Mouse (Mus musculus) adrenal gland, adult (tissue): ENCODE data around the gene Ceacam19.
A peak's percentile ranks its signal among the peaks of the same experiment; 100 is the strongest.

Experiments
- DNase-seq, 2 experiments: peaks; one replicate each; pipeline ENCODE4 v3.0.0; 2022 to 2023; ENCODE audit warnings: low spot score in 1 of 2; ENCODE audit not compliant: inconsistent age in 2 of 2

Gene Ceacam19

DNA sequence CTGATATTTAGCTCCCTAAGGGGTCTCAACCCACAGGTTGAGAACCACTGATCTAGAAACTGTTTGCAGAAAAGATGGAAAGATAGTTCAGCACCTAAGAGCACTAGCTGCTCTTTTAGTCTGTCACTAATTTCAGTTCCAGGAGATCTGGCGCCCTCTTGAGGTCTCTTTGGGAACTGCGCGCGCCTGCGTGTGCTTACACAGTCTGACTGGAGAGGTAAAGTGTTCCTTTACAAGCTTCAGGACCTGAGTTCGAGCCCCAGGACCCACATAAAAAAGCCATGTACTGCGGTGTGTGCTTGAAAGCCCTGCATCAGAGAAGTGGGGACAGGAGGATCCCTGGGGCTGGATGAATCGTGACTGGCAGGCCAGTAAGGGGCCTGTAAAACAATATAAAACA lies 2.1 kb upstream of the Ceacam19 start:
- peak; percentile 57 to 89 for DNase-seq

DNA sequence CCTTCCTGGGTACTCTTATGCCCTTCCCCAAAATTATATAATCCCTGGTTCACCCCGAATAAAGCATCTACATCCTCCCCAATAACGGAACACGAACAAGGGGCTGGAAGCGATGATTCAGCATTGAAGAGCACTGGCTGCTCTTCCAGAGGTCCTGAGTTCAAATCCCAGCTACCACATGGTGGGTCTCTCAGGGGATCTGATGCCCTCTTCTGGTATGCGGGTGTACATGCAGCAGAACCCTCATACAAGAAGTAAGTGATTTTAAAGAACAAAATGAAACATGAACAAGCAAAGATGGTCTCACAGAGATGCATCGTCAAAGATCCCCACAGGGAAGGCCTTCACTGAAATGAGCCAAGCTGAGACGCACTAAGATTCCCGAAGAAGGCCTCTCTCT lies 7.0 kb downstream of the Ceacam19 start:
- DNase-seq: no peak

DNA sequence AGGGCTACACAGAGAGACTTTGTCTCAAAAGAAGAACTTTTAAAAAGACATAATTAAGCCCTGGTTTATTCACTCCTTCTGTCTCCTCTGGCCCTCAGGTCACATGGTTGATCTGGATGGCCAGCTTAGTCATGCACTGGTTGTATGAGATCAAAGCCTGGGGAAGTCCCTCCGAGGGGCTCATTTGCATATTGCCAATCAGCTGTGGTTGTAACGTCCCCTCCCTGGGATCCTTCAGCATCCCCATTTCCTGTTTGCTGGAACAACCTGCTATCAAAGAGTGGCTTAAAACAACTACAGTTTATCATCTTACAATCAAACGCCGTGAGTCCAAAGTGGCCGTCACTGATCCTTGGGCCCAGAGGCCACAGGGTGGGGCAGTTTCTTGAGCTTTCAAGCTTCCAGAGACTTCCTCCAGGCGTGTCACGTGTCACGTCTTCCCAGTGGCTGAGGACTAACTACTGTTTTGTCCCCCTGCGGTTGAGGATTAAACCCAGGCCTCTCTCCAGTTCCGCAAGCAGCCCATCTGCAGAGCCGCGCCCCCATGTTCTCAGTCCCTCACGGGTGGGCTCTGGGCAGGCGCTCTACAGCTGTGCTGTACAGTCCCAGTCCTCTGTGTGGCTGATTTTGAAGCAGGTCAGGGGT lies 10.9 kb downstream of the Ceacam19 start:
- DNase-seq: peak in 1 of 2 experiments; percentile 66

DNA sequence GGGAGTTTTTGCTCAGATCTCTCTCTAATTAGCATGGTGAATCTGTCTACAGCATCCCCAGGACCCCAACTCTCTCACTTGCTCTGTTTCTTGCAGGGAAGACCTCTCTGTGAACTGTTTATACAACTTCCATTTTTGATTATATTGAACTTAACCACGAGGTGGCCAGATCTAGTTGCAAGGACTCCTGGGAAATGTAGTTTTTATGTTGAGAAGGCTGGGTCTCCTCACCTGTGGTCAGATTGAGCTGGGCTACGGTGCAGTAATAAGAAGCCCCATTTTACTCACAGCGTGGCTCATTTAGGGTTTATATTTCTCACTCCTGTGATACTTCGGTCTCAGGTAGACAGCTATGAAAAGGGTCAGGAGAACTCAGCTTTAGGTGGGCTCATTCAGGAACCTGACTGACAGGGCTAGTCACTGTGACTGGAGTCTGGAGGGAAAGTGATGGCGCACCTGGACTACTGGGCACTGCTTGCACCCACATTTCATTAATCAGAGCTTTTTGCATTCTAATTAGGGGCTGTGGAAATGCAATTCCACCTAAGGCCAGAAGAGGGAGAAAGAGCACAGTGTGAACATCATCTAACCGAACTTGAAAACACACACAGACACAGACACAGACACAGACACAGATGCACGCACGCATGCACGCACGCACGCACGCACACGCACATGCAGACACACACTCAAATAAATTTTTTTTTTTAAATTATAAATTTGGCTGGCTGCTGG lies 11.7 kb downstream of the Ceacam19 start:
- peak; percentile 43 to 84 for DNase-seq

DNA sequence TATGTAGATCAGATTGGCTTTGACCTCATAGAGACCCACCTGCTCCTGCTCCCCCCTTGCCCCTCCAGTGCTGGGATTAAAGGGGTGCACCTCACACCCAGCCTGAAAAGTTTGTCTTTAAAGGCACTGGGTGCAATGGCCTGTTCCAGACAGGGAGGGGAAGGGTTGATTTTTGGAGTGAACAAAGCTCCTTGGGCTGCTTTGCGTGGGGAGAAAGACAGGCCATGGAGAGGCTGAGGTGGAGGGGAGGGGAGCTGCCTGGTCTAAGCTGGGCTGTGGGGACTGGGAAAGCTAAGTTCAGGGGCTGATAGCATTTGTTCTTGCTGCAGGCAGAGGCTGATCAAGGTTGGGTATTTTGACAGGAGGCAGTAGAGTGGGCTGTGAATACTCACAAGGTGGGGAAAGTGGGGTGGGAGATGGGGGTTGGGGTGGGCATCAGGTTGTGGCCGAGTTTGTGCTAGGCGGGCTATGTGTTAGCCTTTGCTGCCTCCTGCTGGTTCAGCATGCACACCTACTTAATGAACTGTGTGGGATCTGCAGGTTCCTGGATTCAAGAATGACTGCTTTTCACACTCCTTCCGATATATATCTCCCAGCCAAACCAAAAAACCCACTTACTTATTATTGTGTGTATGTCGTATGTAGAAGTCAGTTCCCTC lies 15.7 kb downstream of the Ceacam19 start:
- DNase-seq: peak in 1 of 2 experiments; percentile 74

DNA sequence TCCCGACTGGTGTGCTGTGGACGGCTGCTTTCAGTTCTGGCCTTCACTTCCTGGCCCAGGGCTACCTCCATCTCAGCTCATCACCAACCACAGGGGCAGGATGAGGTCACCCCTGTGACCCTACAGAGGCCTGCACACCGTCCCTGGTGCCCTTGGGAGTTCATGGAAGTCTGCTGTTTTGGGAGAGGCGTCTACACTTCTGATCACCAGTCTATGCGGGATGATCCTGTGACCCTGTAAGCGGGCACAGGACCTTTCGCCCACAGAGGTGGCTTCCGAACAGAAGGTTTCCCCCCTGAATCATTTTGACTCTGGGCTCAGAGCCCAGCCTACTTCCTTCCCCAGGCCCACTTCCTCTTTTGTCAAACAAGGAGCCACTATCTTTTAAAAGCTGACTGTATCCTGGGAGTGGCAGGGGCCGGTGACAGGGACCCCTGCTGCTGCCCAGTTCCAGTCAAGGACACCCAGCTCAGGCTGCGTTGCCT lies 16.6 kb downstream of the Ceacam19 start:
- DNase-seq: peak; percentile 53 to 73

DNA sequence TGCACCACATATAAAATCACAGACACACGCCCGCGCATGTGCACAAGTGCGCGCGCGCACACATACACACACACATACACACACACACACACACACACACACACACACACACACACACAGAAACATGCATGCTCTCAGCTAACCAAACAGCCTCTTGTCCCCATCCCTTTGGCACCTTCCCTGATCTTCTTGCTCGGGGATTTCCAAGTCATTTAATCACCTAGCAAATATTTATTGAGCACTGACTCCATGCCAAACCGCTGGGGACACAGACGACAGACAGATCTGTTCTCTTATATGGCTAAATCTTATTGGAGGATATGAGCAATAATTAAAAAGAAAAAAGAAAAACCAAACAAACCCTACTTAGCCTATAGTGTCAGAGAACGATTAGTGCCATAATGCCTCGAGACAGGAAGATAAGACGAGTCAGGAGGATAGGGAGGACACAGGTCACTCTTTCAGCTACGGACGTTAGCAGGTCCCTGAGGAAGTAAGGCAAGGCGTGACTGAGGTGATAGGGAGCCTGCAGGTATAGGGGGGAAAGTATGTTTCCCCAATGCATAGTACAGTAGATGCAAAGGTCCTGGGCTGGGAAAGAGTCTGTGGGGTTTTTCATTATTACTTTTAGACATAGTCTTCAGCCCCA lies 19.9 kb downstream of the Ceacam19 start:
- no peak for DNase-seq

DNA sequence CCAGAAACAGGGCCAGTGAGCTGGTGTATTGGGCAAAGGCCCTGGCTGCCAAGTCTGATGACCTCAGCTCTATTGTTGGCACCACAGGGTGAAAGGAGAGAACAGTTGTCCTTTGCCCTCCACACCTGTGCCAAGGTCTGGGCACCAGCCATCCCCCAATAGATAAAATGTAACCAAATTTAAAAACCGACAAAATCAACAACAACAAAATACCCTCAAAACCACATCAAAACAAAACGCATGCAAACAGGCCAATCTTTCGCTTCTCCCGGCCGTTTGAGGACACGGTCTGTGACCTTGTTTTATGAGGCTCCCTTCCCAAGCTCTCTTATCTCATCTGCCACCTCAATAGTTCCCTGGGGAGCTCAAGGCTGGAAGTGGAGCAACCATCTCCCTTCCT lies 21.3 kb downstream of the Ceacam19 start:
- DNase-seq: peak; percentile 69 to 91

DNA sequence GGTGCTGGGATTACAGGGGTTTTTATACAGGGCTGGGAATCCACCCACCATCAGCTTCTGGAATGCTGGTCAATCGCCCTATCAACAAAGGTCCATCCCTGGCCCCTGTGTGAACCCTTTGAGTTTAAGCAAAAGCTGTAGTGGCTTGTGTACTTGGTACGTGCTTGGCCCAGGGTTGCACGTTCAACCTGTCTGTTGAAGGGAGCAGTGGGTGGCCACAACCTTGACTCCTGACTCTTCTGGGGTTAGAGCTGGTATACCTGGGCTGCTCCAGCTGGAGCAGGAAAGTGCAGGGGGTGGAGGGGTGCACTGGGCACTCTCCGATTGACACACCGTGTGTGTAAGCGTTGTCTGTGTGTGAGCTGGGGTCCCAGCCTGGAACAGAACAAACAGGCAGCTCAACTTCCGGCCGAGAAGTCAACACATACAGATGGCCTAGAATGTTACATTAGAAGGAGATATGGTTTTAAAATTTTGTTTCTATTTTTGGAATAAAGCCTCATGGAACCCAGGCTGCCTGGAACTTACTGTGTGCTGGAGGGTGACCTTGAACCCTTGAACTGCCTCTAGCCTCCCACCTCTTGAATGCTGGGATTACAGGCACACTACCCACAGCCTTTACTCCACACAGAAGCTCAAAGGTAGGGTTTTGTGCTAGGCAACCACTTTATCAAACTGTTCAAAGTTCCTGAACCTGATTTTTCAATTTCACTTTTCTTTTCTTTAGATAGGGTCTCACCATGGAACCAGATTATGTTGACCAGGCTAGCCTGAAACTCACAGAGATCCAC lies 22.3 kb downstream of the Ceacam19 start:
- no peak for DNase-seq

DNA sequence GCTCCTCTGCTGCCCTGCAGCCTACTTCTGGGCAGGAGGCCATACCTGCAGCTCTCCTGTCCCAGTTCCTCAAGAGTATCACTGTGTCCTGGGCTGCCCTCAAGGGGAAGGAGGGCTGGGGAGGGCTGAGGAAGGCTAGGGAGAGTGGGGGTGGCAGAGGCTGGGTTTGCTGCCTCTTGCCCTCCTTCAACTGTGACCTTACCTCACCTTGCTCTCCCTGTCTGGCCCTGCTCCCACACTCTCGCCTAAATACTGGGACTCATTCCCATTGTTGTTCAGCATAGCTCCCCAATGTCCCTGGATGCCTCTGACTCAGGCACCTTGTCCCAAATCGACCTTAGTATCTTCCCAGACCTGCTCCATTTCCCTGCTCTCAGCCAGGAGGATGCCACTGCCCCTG lies 23.5 kb downstream of the Ceacam19 start:
- DNase-seq: peak in 1 of 2 experiments; percentile 87

DNA sequence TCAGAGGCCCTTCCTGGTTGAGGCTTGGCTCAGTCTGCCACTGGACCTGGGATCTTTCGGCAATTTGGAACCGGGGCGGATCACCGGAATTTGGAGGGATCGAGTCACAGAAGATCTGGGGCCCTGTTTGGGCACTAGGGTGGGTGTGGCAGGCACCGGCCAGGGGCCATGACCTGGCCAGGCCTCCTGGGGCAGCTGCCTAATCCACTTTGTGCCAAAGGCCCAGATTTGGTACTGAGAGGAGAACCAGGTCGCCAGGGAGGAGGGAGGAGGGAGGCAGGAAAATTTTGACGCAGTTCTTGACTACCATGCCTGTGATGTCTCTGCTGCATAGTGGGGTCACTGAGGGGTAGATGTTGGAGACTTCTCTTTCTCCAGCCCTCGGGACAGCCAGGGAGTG lies 26.6 kb downstream of the Ceacam19 start, which contains the start of gene Ceacam16:
Gene Ceacam16, minus strand, starts transcription at position 101 of the 400 bp plus-strand sequence.
- DNase-seq: no peak

DNA sequence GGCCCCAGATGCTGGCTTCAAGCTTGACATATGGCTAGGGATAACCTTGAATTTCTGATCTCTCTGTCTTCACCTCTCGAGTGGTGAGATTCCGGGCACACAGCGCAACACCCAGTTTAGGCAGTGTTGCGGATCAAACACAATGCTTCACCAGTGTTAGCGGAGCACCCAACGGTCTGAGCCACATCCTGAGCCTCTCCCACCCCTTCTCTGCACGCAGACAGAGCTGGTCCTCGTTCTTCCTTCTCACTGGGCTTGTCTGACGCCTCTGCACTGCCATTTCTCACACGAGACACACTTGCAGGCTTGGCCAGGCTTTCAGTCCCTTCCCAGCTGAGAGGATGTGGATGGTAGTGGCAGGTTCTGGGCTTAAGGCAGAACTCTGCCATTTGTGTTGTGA lies 28.0 kb downstream of the Ceacam19 start:
- no peak for DNase-seq

DNA sequence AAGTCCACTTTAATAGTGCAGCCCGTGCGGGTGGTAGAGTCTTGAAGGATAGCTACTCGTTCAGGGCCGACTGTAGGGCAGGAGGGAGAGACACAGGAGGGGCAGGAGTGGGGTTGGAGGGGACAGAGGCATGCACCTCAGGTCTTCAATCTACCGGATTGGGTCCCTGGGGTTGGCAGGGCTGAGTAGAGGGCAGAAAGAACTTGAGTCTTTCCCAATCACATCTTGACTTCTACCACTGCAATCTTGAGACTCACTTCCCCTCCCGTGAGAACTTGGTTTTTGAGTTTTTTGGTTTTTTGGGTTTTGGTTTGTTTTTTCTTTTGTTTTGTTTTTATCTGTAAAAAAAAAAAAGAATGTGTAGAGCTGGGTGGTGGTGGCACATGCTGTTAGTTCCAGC lies 31.5 kb downstream of the Ceacam19 start:
- DNase-seq: no peak

DNA sequence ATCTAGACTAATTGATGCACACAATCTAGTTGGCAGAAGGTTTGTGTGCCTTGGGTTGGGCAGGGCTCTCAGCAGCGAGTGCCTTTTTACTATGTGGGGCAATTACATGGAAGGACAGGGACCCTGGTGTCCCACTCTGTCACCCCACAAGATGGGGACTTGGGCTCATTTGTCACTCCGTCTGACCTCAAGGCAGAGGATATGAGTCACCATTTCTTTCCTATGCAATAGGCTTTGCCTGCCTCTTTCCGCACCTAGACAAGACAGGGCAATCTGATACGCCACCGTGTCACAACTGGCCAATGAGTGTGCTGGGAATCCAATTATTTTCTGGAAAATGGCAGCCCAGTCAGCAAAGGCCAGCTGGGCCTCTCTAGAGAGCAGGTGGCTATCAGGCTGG lies 32.1 kb downstream of the Ceacam19 start:
- no peak for DNase-seq

DNA sequence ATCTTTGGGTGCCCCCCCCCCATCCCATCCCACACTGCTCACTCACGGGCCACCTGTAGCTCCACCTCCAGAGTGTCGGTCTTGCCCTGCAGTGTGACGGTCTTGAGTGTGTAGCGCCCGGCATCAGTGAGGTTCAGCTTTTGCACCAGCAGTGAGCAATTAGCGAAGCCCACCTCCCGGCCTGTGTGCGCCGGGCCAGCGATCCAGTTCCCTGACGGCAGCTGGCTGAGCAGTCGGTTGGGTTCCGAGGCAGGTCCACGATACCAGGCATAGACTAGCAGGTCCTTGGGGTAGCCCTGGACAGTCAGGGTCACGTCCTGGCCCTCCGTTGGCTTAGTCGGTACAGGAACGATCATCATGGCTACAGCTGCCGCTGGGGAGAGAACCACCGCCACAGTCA lies 34.2 kb downstream of the Ceacam19 start:
- DNase-seq: no peak

DNA sequence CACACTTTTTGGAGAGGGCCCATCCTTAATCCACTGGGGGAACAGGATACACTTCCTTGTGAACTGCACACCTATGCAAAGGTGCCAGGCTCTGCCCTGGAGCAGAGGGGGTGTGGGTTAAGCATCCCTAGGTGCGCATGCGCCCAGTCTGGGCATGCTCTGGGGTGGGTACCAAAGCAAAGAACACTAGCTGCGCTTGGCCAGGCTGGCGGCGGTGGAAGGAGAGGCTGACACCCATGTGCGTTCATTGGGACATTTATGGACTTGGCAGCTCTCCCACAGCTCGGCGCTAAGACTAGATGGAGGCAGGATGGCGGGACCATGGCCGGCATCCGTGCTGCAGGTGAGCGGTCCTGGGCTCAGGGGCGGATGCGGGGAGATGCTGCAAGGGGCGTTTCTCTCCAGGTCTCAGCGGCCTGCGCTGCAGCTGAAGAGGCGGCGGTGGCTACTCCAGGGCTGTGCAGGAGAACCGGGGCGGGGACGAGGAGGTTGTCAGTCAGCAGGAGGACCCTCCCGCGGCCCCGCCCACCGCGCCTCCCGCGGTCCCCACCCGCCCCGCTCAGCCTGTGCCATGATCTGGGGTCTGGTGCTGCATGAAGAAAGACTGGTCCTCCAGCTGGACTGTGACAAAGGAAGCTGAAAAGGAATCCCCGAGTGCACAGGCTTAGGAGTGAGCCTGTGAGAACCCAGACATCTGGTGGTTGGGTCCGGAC lies 35.8 kb downstream of the Ceacam19 start, which contains the start of gene Gm19345:
Gene Gm19345, plus strand, starts transcription at position 146 of the 713 bp plus-strand sequence.
- DNase-seq: no peak

DNA sequence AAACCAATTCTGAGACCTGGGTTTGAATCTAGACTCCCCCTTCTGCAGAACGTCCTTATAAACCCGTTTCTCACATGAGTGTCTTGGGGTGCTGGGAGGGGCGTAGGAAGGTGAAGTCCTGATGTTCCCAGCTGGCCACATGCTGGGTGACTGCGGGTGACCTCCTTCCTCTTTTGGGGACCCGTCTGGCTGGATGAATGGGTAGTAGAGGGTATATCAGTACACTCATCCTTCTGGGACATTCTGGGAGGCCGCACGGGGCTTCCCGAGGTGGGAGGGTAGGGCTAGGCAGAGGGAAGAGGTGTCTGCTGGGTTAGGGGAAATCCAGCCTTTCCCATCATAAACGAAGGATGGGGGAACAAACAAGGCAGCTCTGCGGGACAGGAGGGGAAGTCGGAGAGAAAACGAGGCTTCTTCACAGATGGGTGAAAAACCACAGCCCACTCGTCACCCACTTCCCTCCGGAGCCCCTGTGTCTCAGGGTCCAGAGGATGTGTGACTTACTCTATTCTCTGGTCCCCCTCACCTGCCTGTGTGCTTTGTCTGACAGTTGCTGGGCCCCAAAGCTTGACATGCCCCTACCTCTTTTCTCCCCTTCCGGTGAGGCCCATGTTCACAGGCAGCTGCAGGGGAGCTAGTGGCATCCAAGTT lies 43.1 kb downstream of the Ceacam19 start:
- DNase-seq: peak in 1 of 2 experiments; percentile 51

DNA sequence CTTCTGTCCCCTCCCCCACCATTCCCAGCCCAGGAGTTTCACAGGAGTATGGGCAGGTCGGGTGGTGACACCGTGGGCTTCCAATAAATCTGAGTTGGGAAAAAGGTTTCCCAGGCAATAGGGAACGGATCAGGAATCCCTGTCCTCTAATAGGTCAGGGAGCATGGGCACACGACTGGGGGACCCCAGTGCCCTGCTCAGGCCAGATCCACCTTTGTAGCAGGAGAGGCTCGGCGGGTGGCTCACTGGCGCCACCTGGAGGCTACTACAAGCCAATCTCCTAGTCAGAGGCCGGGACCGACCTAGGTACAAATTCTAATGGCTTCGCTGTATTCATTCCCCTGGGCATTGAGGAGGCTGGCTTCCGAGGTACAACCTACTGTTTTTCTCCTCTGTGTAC lies 44.2 kb downstream of the Ceacam19 start:
- DNase-seq: peak; percentile 80 to 94

DNA sequence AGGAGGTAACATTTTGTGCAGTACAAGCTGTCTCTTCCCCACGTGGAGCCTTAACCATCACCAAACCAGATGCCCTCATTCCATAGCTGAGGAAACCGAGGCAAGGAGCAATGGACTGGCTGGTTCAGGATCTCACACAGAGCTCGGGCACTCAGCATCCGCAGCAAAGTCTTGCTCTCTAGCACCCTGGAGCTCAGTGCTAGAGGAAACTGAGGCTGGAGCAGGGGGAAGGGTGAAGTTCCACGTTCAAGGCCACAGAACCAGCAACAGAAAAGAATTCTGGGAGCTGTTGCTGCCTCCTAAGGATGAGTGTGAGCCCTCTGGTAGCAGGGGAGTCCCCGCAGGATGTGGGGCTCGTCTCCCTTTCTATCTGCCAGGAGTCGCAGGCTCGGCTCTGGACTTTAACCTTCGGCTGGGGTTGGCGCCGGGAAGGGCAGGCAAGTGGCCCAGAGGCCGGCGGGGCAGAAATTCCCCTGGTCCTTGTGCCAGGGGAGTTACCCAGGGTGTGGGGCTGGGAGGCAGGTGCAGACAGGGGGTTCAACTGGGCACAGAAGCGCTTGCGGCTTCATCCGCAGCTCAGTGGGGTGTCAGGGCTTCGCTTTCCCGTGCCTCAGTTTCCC lies 44.8 kb downstream of the Ceacam19 start:
- DNase-seq: peak in 1 of 2 experiments; percentile 71
